Mouse (Mus musculus) midbrain, postnatal 0 days (tissue): ENCODE data around the gene Pira2. TPM values are rescaled to one million over a fixed set of nuclear protein-coding genes. Genes with fewer than 3 reads are reported as not detected.
"Not testable (repeated sequence)": the region's sequence is repeated elsewhere in the genome, so short reads cannot be mapped to it uniquely, and the experiment has no call there.

Source experiments
- ATAC-seq: fragments of 200-750 bp; cut with Nextera tagmentation; 2 replicates; pipeline ENCODE4 v1.8.0; 2017; ENCODE audit warnings: moderate number of reproducible peaks, mild to moderate bottlenecking, moderate TSS enrichment, moderate library complexity; ENCODE audit not compliant: low FRiP score
- DNase-seq: peaks from one replicate; pipeline ENCODE4 v3.0.0-alpha.2; 2015; ENCODE audit warnings: low spot score
- H3K27ac ChIP-seq: fragments of 300-500 bp; sonication (generic); 2 replicates; pipeline ENCODE4 v1.5.1; 2014; ENCODE audit warnings: low read depth, mild to moderate bottlenecking, low read length, mixed read lengths
- H3K27me3 ChIP-seq: fragments of 300-500 bp; sonication (generic); 2 replicates; pipeline ENCODE4 v1.6.1; 2014; ENCODE audit warnings: low read length, control low read depth, mixed read lengths; ENCODE audit not compliant: insufficient read depth
- H3K36me3 ChIP-seq: fragments of 300-500 bp; sonication (generic); 2 replicates; pipeline ENCODE4 v1.6.1; 2014; ENCODE audit warnings: low read length, control low read depth, mixed read lengths; ENCODE audit not compliant: insufficient read depth
- H3K4me1 ChIP-seq: fragments of 300-500 bp; sonication (generic); 2 replicates; pipeline ENCODE4 v1.6.1; 2014; ENCODE audit warnings: mild to moderate bottlenecking, control low read depth, antibody characterized with exemption, low read length, mixed read lengths; ENCODE audit not compliant: insufficient read depth
- H3K4me2 ChIP-seq: fragments of 300-500 bp; sonication (generic); 2 replicates; pipeline ENCODE4 v1.6.1; 2014; ENCODE audit warnings: low read depth, mild to moderate bottlenecking, low read length, mixed read lengths; ENCODE audit not compliant: poor library complexity, severe bottlenecking
- H3K4me3 ChIP-seq: fragments of 300-500 bp; sonication (generic); 2 replicates; pipeline ENCODE4 v1.5.1; 2014; ENCODE audit warnings: low read depth, mild to moderate bottlenecking, low read length, moderate library complexity
- H3K9ac ChIP-seq: fragments of 300-500 bp; sonication (generic); replicated peaks from 2 replicates; pipeline ENCODE4 v1.6.1; 2014; ENCODE audit warnings: mild to moderate bottlenecking, low read length, moderate library complexity, mixed read lengths; ENCODE audit not compliant: poor library complexity, severe bottlenecking
- H3K9me3 ChIP-seq: fragments of 300-500 bp; sonication (generic); 2 replicates; pipeline ENCODE4 v1.6.1; 2016; ENCODE audit warnings: low read length, control low read depth
- WGBS: fragments of 180-500 bp; shearing (Covaris S2); extraction: QIAGEN DNeasy Blood & Tissue Kit; methylation state at CpG from one replicate; pipeline ENCODE4 v1.1.7; 2014; 5-methylcytosine and 5-hydroxymethylcytosine counted together
- polyA plus RNA-seq: library from polyadenylated mRNA; unstranded; fragments of >200 nt; fragmentation: Nextera tagmentation; extraction: Ambion mirVana; gene quantifications from 2 replicates; pipeline ENCODE4 v1.2.1, GENCODE M21; 2015
- total RNA-seq: library from RNA; depleted of rRNA; stranded (reverse); fragments of >200 nt; gene quantifications from 2 replicates; pipeline ENCODE4 v1.2.3, GENCODE M21; 2014; rRNA removed

The Pira2 gene
- total RNA-seq (not detected in 2 replicates), polyA plus RNA-seq (not detected in 2 replicates)

DNA sequence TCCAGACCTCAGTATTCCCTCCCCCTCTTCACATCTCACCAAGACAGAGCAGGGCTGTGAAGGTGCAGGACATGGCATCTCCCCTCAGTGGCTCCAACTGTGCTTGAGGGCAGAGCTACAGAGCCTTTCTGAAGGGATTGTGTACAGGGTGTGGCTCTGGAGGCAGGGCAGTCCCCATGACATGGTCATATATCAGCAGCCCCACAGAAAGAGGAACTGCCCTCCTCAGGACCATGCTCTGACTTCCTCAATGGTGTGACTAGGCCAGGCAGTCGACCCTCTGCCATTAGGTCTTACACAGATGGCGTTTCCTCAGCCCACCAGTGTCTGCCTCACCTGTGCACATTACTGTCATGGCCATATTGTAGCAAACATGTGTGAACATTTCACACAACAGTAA lies at the start of gene Pira2:
Gene Pira2, minus strand, starts transcription at position 101 of the 400 bp plus-strand sequence.
- H3K4me3 ChIP-seq, H3K36me3 ChIP-seq, H3K4me2 ChIP-seq, ATAC-seq, H3K4me1 ChIP-seq, H3K27ac ChIP-seq, H3K27me3 ChIP-seq, DNase-seq, H3K9ac ChIP-seq, H3K9me3 ChIP-seq: not testable (repeated sequence)
- WGBS, result no CpG with 5 or more reads among the region's 2 CpGs

DNA sequence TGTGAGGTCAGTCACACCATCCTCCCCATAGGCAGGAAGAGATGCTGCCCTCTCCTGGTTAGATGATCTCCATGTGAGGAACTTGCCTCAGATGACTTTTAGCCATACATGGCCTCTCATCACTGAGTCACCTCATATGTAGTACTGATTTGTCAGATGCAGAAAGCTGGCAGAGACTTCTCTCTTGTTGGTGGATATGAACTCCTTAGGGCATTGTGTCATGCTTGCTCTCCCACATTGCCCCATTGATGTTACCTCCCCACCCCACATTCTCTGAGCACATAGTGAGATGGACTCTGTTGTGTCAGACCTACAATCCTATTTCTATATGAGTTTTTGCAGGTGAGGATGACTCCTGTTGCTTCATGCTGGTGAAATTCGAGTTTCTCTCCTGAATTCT lies 30.2 kb upstream of the Pira2 start:
- not testable (repeated sequence) for H3K4me3 ChIP-seq, H3K4me1 ChIP-seq, H3K27ac ChIP-seq, DNase-seq, H3K9ac ChIP-seq, H3K27me3 ChIP-seq, ATAC-seq, H3K4me2 ChIP-seq, H3K36me3 ChIP-seq, H3K9me3 ChIP-seq
- no CpG with 5 or more reads among the region's 1 CpGs for WGBS

DNA sequence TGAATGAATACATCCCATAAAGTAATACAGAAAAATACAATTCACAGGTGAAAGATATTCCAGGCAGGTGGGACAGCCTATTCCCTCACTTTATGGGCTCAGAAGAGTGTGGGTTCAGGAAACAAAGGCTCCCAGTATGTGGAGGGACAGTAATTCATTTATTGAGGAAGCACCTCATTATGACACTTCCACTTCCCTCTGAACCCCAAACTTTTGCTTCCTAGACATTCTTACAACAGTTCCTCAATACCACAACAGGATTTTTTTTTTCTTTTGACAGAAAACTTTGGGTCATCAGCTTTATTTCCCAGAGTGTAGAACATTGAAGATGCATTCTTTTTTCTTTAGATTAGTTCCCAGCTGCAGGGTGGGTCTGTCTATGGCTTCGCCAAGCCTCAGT lies 7.0 kb downstream of the Pira2 start:
- H3K27me3 ChIP-seq, H3K27ac ChIP-seq, DNase-seq, H3K4me1 ChIP-seq, H3K36me3 ChIP-seq, H3K4me2 ChIP-seq, H3K9me3 ChIP-seq, H3K4me3 ChIP-seq, H3K9ac ChIP-seq, ATAC-seq: not testable (repeated sequence)
- WGBS, result no CpG with 5 or more reads among the region's 1 CpGs

DNA sequence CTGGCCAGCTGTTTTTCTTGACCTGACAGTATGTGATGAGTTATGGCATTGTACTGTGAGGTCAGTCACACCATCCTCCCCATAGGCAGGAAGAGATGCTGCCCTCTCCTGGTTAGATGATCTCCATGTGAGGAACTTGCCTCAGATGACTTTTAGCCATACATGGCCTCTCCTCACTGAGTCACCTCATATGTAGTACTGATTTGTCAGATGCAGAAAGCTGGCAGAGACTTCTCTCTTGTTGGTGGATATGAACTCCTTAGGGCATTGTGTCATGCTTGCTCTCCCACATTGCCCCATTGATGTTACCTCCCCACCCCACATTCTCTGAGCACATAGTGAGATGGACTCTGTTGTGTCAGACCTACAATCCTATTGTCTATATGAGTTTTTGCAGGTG lies 14.2 kb downstream of the Pira2 start:
- H3K9ac ChIP-seq, H3K36me3 ChIP-seq, H3K27ac ChIP-seq, H3K4me1 ChIP-seq, H3K27me3 ChIP-seq, DNase-seq, H3K4me3 ChIP-seq, H3K4me2 ChIP-seq, ATAC-seq, H3K9me3 ChIP-seq: not testable (repeated sequence)

- H3K27me3 ChIP-seq, H3K36me3 ChIP-seq, ATAC-seq, H3K4me1 ChIP-seq, H3K9me3 ChIP-seq, H3K27ac ChIP-seq, H3K4me2 ChIP-seq, DNase-seq, H3K9ac ChIP-seq, H3K4me3 ChIP-seq: not testable (repeated sequence)
- WGBS, result 42% methylated on average over 1 of the region's 3 CpGs
Observed at GRCm38 (mm10) chr7:3825599-3825998, 19.3 kb downstream of the Pira2 start, which contains the start of gene Gm15448. Gm15448 (minus strand) TSS chr7:3825687.

GRCm38 (mm10) chr7:3811912-3812311 lies 32.9 kb downstream of the Pira2 start:
- not testable (repeated sequence) for DNase-seq, H3K27ac ChIP-seq, H3K4me3 ChIP-seq, H3K9ac ChIP-seq, H3K4me1 ChIP-seq, H3K36me3 ChIP-seq, H3K27me3 ChIP-seq, H3K9me3 ChIP-seq, ATAC-seq, H3K4me2 ChIP-seq

DNA sequence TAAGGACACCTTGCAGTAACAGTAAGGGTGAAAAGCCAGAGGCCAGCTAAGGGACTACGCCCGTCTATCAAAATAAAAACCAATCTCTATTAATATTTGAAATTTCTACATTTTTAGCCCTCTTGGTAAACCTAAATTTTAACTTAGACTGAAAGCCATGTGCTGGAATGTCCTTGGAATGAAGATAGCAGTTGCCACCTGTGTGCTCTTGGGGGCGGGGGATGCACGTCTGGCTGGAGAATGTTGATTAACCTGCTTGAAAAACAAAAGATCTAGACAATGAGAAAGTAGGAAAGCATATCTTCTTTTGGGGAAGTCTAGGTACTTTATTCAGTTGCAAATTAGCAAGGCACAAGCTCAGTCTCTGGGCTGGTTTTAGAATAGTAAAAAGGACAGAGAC lies 41.9 kb downstream of the Pira2 start:
- not testable (repeated sequence) for ATAC-seq, H3K4me2 ChIP-seq, H3K9ac ChIP-seq, H3K9me3 ChIP-seq, H3K27ac ChIP-seq, H3K27me3 ChIP-seq, H3K4me1 ChIP-seq, H3K36me3 ChIP-seq, H3K4me3 ChIP-seq, DNase-seq
- WGBS, result 85% methylated on average over 4 of the region's 4 CpGs

DNA sequence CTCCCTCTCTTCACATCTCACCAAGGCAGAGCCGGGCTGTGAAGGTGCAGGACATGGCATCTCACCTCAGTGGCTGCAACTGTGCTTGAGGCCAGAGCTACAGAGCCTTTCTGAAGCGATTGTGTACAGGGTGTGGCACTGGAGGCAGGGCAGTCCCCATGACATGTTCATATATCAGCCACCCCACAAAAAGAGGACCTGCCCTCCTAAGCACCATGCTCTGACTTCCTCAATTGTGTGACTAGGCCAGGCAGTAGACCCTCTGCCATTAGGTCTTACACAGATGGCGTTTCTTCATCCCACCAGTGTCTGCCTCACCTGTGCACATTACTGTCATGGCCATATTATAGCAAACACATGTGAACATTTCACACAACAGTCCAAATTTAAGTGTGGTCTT lies 44.9 kb downstream of the Pira2 start:
- H3K4me2 ChIP-seq, H3K4me3 ChIP-seq, ATAC-seq, DNase-seq, H3K36me3 ChIP-seq, H3K9ac ChIP-seq, H3K27ac ChIP-seq, H3K4me1 ChIP-seq, H3K9me3 ChIP-seq, H3K27me3 ChIP-seq: not testable (repeated sequence)
- WGBS, result 82% methylated on average over 3 of the region's 3 CpGs

GRCm38 (mm10) chr7:3796286-3796685 lies 48.6 kb downstream of the Pira2 start:
- not testable (repeated sequence) for H3K4me1 ChIP-seq, H3K27me3 ChIP-seq, H3K27ac ChIP-seq, H3K9me3 ChIP-seq, DNase-seq, H3K9ac ChIP-seq, H3K36me3 ChIP-seq, H3K4me2 ChIP-seq, H3K4me3 ChIP-seq, ATAC-seq
